Mouse (Mus musculus) cerebellum, adult 9-11 months (tissue): Measurements from ENCODE around the gene Tet2.
"Not testable (repeated sequence)": the region's sequence is repeated elsewhere in the genome, so short reads cannot be mapped to it uniquely, and the experiment has no call there.

Experiments used
- DNase-seq: peaks from one replicate; pipeline ENCODE4 v3.0.0; 2022

The Tet2 gene

DNA sequence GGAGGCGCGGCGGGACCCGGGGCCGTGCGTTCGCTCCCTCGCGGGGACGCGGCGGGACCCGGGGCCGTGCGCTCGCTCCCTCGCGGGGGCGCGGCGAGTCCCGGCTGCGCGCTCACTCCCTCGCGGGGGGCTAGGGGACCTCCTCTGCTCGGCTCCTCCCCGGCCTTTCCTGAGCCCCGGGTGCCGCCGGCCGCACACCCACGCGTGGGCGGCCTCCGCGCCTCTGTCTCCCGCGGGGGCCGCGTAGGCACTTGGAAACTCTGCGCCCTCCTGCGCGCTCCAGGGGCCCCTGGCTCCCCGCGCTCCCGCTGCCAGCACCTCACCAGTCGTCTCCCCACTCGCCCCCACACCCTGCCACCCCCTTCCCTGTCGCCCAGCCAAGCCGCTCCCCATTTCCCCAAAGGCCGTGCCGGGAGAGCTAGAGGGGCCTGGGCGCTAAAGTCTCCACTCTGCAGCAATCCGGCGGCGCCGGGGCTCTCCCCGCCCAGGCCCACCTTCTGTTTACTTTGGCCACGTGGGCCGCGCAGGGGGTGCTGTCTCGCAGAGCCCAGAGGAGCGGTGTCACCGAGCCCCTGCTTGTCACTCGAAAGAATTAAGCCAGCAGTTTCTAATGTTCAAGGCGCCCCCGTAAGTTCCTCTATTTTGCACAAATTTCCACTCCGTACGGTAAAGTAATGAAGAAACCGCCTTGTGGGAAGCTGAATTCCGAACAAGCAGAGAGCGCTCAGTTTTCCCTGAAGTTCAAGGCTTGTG lies at the start of gene Tet2:
Tet2 (minus strand) TSS at position 589 of the 753 bp plus-strand sequence.
- DNase-seq = peak; percentile 75

DNA sequence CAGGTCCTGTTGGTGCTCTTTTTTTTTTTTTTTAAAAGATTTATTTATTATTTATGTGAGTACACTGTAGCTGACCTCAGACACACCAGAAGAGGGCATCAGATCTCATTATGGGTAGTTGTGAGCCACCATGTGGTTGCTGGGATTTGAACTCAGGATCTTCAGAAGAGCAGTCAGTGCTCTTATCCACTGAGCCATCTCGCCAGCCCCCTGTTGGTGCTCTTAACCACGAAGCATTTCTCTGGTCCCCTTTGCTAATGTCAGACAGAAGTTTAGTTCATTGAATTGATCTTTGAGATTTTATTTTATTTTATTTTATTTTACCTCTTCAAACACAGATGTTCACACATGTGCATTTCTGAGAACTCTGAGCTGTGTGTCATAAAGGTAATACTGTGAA lies 48.1 kb upstream of the Tet2 start:
- DNase-seq = not testable (repeated sequence)

DNA sequence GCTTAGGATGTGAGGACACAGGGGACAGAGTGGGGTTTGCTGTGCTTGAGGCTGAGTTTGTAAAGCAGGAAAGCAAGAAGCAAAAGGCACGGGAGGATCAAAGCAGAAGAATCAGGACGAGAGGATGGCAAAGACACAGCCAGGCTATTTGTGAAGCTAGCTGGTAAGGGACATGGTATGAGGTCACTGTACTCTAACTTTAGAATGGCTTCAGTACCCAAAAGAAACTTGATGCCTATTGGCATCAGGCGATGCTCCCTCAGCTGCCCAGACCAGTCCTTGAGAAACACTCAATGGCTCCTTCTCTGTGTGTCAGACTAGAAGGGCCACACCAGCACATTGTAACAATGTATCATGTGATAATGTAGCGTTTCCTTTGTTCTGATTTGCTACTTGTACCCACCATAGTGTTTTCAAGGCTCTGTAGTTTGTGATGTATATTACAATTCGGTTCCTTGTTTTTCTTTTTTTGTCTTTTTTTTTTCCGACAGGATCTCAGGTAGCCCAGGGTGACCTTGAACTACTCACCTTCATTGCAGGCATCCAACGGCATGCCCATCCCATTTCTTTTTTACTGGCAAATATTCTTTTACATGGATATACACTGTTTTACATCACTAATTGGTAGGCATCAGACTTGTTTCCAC lies 45.7 kb upstream of the Tet2 start:
- no peak for DNase-seq

DNA sequence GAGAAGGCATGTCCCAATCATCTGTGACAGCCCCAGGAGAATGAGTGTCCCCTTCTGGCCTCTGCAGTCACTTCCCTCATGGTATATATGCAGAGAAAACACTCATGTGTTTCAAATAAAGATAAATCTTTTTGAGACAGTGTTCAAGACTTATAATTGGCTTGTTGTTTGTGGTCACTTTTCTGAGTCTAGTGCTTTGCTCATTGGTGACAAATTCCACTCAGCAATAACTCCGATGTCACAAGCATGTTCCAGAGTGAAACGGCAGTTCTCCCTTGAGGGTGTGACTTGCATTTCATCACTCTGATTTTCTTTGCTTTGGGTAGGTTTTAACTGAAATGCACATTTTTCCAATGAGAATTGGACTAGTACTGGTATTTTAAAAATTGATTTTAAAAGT lies 40.1 kb upstream of the Tet2 start:
- DNase-seq = no peak

DNA sequence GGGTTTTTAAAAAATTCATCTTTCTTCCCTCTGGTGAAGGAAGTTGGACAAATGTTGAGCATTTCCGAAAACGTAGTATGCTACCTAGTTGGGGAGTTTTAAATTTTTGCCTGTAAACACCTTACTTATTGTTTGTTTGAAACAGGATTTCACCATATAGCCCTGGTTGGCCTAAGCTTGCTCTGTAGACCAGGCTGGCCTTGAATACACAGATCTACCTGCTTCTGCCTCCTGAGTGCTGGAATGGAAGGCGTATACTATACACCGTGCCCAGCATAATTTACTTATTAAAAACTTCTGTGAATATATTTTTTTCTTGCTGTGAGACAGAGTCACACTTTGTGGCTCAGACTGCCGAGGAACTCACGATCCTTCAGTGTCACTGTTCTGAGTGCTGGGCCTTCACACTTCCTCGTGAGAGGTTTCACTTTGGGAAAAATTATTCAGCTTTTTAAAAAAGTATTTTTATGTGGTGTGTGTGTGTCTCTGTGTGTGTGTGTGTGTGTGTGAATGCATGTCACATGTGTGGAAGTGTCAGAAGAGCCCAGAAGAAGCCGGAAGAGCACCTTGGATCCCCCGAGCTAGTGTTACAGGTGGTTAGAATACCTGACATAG lies 38.6 kb upstream of the Tet2 start:
- DNase-seq = no peak

DNA sequence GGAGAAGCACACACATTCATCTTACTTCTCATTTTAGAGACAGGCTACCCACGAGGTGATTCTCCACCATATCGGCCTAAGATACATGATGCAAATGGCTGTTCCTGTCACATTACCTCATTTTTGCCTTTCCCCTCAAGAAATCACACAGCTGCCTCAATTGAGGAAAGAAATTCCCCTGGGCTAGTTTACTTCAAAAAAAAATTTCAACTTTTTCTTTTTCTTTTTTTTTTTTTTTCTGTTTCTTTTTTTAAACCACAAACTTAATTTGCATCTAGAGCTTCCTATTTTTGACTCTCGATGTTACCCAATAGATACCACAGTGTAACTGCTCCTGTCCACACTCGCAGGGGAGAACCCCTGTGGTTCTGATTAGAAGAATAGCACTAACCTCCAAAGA lies 38.0 kb upstream of the Tet2 start:
- no peak for DNase-seq

DNA sequence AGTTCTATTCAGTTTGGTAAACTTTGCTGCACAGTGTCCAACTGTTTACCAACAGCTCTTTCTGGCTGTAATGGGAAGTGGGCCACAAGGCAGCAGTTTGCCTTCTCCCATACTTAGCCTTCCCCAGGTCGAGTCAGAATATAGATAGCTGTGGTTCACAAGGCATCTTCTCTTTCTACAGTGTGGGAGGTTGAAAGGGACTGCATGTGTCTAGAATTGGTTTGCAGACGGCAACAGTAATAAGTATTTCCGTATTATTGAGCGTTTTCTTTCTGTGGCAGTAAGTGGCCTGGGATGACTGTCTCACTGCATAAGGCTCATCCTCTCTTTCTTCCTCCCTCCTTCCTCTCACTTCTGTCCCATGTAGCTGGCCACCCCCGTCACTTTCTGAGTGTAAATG lies 37.2 kb upstream of the Tet2 start:
- DNase-seq = no peak

DNA sequence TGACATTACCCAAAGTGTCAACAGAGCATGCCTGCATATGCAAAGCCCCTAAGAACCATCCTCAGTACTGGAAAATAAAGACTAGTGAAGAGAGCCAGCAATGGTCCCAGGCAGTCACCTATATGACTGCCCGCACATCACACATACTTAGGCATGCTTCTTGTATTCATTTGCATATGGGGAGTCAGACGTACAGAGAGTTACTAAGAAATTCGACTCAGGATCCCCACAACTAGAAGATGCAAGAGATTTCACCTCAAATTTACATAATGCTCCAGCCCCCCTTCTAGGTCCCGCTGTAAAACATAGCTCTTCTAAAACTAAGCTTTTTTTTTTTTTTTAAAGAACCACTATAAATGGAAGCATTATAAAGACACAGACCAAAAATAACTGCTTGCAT lies 36.6 kb upstream of the Tet2 start:
- no peak for DNase-seq

DNA sequence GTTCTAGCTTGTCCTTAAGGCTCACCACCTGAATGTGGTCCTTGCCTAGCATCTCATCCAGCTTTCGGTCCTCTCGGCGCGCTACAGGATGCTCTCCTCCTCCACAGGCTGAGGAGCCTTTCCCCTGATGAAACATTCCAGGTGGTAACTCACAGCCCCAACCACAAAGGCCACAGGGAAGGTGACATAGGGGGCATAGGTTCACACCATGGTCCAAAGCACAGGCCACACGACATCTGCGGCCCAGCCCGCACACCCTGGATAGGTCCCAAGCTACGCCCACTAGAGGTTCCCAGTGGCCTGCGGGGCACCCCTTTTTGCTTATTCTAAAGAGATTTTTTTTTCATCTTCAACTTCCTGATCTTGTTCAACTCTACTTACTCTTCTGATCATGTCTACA lies 34.7 kb upstream of the Tet2 start:
- no peak for DNase-seq

DNA sequence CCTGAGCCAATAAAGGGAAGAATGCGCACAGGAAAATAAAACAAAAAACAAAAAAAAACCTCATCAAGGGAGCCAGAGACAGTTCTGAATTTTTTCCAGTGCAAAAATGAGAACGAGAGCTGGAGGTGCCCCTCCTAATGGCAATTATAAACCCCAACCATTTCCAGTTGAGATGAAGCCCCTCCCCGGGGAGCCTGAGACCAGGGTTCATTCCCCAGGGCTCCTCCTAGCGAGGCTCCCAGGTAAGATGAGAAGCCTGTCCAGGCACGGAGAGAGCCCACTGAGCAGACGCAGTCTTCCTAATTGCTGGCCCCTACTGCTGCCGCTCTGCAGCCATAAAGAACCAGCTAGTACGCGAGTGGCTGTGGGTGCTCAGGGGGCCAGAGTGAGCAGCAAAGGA lies 34.2 kb upstream of the Tet2 start:
- no peak for DNase-seq

DNA sequence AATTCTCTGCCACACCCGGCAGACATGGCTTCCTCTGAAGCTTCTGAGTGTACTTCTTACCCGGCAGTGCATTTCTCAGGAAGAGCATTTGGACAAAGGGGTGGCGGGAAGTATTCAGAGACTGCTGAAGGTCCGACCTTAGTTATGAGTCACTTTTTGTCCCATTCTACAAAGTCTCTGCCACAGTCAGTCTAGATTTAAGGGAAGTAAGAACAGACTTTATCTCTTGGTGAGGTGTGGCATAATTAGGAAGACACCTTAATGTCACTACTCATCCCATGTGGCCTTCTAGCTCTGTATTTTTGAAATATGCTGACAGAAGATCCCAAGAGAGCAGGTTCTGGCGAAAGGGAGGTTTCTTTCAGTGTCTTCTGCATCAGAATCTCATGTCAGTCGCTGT lies 30.0 kb upstream of the Tet2 start:
- no peak for DNase-seq

DNA sequence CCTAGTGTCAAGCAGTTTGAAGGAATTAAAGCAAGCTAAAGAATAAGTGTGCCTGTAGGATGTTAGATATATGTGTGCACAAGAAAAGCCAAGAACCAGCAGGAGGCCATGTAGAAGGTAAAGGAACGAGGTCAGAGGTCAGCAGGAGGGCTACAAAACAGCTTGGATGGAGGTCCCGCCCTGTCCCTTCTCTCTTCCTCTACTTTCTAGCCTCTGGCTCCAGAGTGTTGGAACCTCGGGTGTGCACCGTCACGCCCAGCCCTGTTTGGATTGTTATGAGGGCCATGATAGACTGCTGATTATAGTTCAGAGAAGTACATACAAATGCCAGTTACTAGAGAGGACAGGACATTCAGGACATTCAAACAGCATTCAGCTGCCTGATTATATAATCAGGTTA lies 27.0 kb upstream of the Tet2 start:
- DNase-seq = no peak

DNA sequence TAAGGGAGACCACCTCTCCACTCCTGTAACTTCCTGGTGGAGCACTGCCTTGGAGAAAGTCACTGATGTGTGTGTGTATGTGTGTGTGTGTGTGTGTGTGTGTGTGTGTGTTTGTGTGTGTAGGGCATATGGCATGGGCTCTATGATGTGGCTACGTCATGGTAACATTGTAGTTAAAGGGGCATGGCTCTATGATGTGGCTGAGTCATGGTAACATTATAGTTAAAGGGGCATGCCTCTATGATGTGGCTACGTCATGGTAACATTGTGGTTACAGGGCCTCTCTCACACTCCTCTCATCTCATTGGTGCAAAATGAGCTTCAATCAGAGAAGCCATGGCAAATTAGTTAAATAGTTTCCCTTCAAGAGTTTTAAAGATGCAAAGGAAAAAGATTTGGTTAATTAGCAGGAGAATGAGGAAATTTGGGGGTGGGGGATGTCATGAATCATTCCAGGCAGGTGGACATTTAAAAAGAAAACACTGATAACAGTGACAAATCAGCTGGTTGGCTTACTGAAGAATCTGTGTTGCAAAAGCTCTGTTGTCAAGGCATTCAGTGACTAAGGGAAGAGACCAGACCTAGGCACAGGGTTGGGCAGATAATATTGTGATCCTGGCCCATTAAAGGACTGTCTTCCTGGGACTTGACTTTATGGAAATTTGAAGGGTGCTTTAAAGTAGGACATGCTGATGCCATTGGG lies 18.7 kb upstream of the Tet2 start:
- no peak for DNase-seq

DNA sequence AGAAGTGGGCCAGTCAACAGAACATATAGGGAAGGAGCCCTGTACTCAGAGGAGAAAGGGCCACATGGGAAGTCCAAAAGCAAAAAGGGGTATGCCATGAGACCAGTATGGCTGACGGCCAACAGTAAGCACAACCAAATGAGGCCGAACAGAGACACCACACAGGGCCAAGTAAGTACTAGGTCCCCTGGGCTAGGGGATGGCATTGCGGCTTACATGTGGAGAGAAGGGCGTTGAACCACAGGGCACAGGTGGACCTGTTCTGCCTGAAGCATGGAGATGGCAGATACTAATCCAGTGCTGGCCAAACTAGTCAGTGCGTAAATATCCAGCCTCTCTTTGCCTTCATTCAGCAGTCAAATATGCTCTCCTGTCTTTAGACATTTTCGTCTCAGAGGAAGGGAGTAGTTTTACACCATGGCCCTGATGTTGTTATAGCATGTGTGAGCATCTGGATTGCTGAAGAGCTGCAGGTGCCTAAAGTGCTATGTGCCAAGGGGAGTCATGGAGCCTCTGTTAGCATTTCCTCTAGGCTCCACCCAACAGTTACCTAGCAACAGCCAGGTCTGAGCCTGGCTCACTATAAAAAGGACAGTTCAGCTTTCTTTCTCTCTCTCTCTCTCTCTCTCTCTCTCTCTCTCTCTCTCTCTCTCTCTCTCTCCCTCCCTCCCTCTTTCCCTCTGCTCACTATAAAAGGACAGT lies 14.6 kb upstream of the Tet2 start:
- no peak for DNase-seq

DNA sequence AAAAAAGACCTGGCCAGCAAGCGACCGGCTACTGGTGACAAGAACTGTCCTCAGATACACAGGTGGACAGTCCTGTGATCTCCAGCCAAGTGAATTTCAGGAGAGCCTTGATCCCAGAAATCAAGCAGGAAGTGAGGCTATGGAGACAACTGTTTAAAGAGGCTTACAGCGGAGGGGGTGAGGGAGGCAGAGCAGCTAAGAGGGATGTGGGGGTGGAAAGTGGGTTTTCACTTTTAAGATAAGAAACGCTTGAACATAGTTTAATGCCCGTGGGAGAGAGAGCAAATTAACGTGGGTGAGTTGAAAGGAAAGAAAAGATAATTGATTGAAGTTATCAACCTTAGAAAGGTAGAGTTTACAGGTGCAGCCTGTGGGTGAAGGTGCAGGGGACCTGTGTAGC lies 12.7 kb upstream of the Tet2 start:
- DNase-seq = no peak

DNA sequence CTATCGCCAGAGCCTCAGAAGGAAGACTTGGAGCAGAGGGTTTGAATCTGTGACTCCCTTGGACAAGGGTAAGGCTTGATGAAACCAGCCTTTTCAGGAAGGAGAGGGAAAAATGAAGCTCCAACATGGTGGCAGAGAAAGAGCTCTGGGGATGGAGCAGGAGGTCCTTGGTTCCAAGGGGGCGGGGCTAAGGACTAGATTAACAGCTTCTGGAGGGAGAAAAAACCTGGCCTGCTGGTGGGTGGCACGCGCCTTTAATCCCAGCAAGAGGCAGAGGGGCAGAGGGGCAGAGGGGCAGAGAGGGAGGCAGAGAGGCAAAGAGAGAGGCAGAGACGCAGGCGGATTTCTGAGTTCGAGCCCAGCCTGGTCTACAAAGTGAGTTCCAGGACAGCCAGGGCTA lies 12.2 kb upstream of the Tet2 start:
- no peak for DNase-seq

DNA sequence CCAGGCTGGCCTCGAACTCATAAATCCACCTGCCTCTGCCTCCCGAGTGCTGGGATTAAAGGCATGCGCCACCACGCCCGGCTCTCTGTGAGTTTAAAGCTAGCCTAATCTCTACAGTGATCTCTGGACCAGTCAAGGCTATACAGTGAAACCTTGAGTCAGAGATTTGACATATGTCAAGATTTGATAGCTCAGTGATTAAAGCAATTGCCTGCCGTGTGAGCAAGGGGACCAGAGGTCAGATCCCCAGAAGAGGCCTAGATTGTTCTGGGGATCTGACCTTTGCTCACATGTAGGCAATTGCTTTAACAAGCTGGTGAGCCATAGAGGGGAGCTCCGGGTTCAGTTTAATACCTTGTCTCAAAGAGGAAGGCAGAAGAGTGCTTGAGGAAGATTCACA lies 10.4 kb upstream of the Tet2 start:
- no peak for DNase-seq

DNA sequence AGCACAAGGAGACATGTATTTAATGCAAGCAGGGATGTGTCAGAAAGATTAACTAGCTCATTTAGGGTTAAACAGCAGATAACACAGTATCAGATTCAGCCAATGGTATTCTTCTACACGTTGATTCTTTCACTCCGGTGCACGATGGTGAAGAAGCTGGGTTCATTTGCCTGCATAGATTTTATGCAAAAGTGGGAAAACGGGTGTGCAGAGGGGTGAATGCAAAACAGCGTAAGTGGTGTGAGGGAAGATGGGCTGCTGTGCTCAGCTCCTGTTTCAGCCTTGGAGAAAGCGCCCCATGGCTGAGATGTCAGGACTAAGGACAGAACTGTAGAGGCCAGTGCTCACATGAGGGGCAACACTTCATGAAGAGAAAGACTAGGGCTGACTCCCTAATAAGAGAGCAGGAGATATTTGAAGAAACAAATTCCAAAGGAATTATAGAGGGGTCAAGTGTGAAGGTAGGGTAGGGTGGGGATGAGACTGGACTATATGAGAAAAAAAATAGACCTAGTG lies 9.7 kb upstream of the Tet2 start:
- no peak for DNase-seq

DNA sequence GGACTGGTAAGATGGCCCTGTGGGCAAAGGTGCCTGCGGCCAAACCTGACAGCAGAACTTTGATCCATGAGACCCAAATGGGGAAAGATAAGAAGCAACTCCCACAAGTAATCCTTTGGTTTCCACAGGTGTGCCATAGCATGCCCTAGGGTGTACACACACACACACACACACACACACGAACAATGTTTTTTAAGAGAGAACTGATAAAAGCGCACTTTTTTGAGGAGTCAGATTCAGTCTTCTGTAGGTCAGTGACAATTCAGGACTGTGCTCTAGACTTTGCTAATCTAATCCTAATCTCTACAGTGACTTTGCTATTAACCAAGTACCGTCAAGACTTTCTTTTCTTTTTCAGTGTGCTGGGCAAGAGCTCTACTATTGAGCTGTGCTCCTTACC lies 9.2 kb upstream of the Tet2 start:
- DNase-seq = no peak

DNA sequence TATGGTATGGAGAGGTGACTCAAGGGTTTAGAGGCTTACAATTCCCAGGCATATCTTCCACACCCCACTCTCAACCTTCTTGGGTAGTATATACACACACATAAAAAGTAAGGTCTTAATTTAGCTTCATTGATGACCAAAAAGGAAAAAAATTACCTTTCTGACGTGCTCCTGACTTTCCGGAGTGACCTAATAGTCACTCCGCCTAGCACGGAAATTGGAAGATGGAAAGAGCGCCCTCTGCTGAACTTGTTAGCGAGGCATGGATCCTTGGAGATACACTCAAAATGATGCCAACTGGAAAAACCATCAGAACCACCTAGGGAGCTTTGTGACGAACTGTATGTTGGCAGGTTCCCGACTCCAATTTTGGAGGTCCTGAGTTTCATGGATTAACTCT lies 7.0 kb upstream of the Tet2 start:
- no peak for DNase-seq

DNA sequence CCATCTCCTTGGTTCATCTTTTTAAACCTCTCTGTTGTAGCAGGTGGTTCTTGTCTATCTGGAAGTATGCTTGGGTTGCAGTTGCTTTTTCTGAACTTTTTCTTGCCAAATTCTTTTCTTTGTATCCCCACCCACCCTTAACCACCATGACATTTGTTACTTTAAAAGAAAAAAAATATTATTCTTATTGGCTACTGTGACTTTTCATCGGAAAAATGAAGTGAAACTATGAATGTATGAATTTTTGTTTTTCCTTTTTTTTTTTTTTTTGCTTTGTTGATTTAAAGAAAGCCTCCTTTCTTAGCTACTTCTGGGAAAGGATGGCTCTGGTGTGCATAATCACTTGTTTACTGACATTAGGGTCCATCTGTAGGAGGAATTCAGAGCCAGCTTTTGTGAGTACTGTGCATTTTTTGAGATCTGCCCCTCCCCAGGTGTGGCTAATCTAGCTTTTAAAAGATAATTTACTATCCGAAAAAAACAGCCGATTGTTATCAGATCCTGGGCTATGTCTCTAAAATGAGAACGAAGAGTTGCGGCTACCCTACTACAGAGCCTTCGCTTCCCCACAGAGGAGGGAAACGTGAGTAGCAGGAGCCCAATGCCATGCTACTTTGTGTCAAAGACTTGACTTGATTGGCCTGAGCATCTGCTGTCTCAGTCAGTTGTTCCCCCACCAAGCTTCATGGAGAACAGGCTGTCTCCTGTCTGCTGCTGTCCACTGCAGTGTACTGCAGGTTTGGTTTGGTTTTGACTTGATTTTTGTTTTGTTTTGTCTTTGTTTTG lies 4.6 kb upstream of the Tet2 start:
- no peak for DNase-seq

DNA sequence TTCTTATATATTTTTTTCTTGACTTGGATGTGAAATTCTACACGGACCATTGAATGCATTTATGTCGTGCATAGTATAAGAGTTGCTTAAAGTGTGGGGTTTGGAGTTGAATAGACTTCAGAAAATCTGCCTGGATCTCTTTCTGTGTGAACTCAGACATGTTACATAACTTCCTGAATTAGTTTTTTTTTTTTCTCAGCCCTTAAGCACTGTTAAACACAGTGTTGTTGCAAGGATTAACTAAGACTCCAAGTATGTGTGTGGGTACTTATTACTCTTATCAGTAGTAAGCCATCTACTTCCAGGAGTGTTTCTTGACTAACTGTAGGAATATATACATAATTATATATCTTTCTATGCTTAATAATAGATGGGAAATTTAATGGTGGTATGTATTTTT lies 3.7 kb upstream of the Tet2 start:
- DNase-seq = no peak
